Comparison of ENCODE assay signal across 8 mouse cellular contexts in the genomic region with DNA sequence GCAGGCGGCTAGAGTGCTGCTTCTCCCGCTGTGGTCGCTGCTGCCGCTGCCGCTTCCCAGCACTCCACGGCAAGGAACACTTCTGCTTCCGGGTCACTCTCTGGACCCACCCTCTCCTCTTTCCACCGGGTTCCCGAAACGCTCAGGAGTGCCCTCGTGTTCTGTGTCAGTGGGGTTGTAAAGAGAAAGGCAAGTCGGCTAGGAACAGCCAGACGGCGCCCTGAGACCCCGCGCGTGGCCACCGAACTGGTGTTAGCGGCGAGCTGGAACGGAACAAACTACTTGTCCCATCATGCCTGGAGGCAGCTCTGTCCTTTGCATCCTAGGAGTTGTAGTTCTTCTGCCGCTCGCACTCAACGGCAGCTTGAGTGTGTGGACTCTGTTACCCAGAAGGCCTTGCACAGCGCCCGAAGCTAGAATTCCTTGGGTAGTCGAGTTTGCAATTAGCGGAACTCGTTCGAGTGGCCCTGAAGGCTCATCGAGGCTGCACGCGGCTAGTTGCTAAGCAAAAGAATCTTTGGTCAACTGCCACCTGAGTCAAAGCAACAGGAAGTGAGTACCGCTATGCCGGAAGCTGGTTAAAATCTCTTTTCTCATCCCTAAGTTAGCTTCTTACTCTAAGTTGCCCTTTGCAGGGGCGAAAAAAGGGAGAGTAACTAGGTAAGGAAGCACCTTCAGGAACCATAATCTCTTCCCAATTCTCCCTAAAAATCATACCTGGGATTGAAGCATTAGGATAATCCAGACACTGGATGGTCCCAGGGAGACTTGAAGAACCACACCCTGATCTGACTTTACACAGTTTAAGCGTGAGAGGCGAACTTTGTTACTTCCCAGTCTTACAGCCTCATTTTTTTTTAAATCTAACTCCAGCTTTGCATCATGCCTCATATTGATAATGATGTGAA. TPM values are rescaled to one million over a fixed set of nuclear protein-coding genes. Genes with fewer than 3 reads are reported as not detected.
DNase-seq lines count a peak whose midpoint lies in the region; ATAC-seq and TF ChIP-seq lines count a peak whose summit lies in the region.

TSS of gene Gmpr2 (plus strand) at position 109 of the 908 bp plus-strand sequence.
TSS of gene Nedd8 (minus strand) at position 292 of the 908 bp plus-strand sequence.

- peak within 1 kb of the TSS; percentile 96 for H3K4me2 ChIP-seq in heart, embryonic 11.5 days
- peak within 1 kb of the TSS; percentile 74 for H3K4me2 ChIP-seq in kidney, embryonic 16.5 days (replicated peaks; ENCODE audit: low read depth, low read length)
- peak within 1 kb of the TSS; percentile 90 for H3K4me2 ChIP-seq in myocyte (ENCODE audit: low read depth)

- H3K4me3 ChIP-seq in C2C12 (ENCODE audit: insufficient read depth, poor library complexity, severe bottlenecking) (peak within 1 kb of the TSS; percentile 75), myocyte (peak within 1 kb of the TSS; percentile 82)
- H3K4me3 ChIP-seq in erythroblast, embryonic 14.5 days (replicated peaks): peak within 1 kb of the TSS; percentile 97
- peak within 1 kb of the TSS; percentile 89 for H3K4me3 ChIP-seq in heart, embryonic 11.5 days (ENCODE audit: low read depth, low read length)
- peak within 1 kb of the TSS; percentile 94 for H3K4me3 ChIP-seq in kidney, embryonic 16.5 days (ENCODE audit: low read length)
- peak within 1 kb of the TSS; percentile 78 for H3K4me3 ChIP-seq in liver, adult 2 months (ENCODE audit: insufficient read depth, low read depth, low read length)

- peak; percentile 99 for DNase-seq in brain, embryonic 14.5 days (ENCODE audit: low read depth)
- DNase-seq in liver, adult 2 months (ENCODE audit: extremely low read depth, low read depth, low spot score): peak; percentile 99
- DNase-seq in splenic B cell, adult 2 months (ENCODE audit: low read depth, low spot score): peak; percentile 97

- H3K4me1 ChIP-seq in erythroblast, embryonic 14.5 days (ENCODE audit: control insufficient read depth): peaks cover 47% of the 10 kb centered on the region
- H3K4me1 ChIP-seq in heart, embryonic 11.5 days (ENCODE audit: control insufficient read depth, insufficient read depth, low read length): peaks cover 10% of the 10 kb centered on the region; the same call in 1 of the 2 replicates
- H3K4me1 ChIP-seq in kidney, embryonic 16.5 days (ENCODE audit: insufficient read depth, low read length): peaks cover 15% of the 10 kb centered on the region
- peaks cover 5% of the 10 kb centered on the region for H3K4me1 ChIP-seq in liver, adult 2 months (ENCODE audit: control insufficient read depth, insufficient read depth, low read length)

- WGBS in heart, embryonic 11.5 days (ENCODE audit: insufficient replicate concordance): under 1% methylated on average over 38 of the region's 38 CpGs
- under 1% methylated on average over 38 of the region's 38 CpGs for WGBS in kidney, embryonic 16.5 days
- under 1% methylated on average over 38 of the region's 38 CpGs for WGBS in liver, adult 2 months

- peak within 1 kb of the TSS; percentile 77 for H3K27ac ChIP-seq in heart, embryonic 11.5 days (ENCODE audit: low read depth, low read length)
- peak within 1 kb of the TSS; percentile 87 for H3K27ac ChIP-seq in kidney, embryonic 16.5 days (ENCODE audit: low read length)
- H3K27ac ChIP-seq in liver, adult 2 months (replicated peaks; ENCODE audit: insufficient read depth, low read depth, low read length): peak within 1 kb of the TSS; percentile 94

- H3K36me3 ChIP-seq in C2C12 (ENCODE audit: control insufficient read depth, insufficient read depth): peaks cover 44% of the 10 kb centered on the region
- H3K36me3 ChIP-seq in erythroblast, embryonic 14.5 days (ENCODE audit: control insufficient read depth): peaks cover 50% of the 10 kb centered on the region
- H3K36me3 ChIP-seq in heart, embryonic 11.5 days (ENCODE audit: control insufficient read depth, insufficient read depth, low read length): peaks cover 13% of the 10 kb centered on the region
- H3K36me3 ChIP-seq in kidney, embryonic 16.5 days (ENCODE audit: insufficient read depth, low read length): peaks cover 26% of the 10 kb centered on the region
- peaks cover 15% of the 10 kb centered on the region; the same call in 1 of the 2 replicates for H3K36me3 ChIP-seq in liver, adult 2 months (ENCODE audit: control insufficient read depth, insufficient read depth, low read length)
- H3K36me3 ChIP-seq in myocyte (ENCODE audit: control insufficient read depth, insufficient read depth): peaks cover 12% of the 10 kb centered on the region
- H3K36me3 ChIP-seq in splenic B cell, adult 2 months (ENCODE audit: control insufficient read depth, insufficient read depth, low read length, poor library complexity, severe bottlenecking): no peaks in the 10 kb centered on the region; the same call in 1 of the 2 replicates

- H3K9ac ChIP-seq in heart, embryonic 11.5 days (ENCODE audit: low read depth, low read length): peak within 1 kb of the TSS; percentile 88
- peak within 1 kb of the TSS; percentile 88 for H3K9ac ChIP-seq in kidney, embryonic 16.5 days (replicated peaks; ENCODE audit: low read length)
- H3K9ac ChIP-seq in liver, adult 2 months (ENCODE audit: low read depth, low read length): peak within 1 kb of the TSS; percentile 89

- ATAC-seq in heart, embryonic 11.5 days (replicated peaks; ENCODE audit: insufficient number of reproducible peaks, low FRiP score, low TSS enrichment): peak; percentile 95
- peak; percentile 99 for ATAC-seq in kidney, embryonic 16.5 days (ENCODE audit: low FRiP score, low TSS enrichment)

- no peak for TF ChIP-seq CTCF in C2C12 (IDR thresholded peaks at IDR 0.05; ENCODE audit: control insufficient read depth, insufficient read depth, insufficient read length)
- no peak for TF ChIP-seq CTCF in brain, embryonic 14.5 days (IDR thresholded peaks at IDR 0.05; ENCODE audit: borderline replicate concordance, extremely low read depth, insufficient read depth, insufficient read length)
- TF ChIP-seq CTCF in liver, adult 2 months (IDR thresholded peaks at IDR 0.05; ENCODE audit: low read depth, low read length): no peak

- H3K9me3 ChIP-seq in erythroblast, embryonic 14.5 days (ENCODE audit: control insufficient read depth, low read length): no peaks in the 10 kb centered on the region
- H3K9me3 ChIP-seq in heart, embryonic 11.5 days (replicated peaks; ENCODE audit: control insufficient read depth, low read length): no peaks in the 10 kb centered on the region
- H3K9me3 ChIP-seq in kidney, embryonic 16.5 days (ENCODE audit: low read length): no peaks in the 10 kb centered on the region

- no peaks in the 10 kb centered on the region for H3K27me3 ChIP-seq in C2C12 (ENCODE audit: control insufficient read depth, insufficient read depth, insufficient read length)
- H3K27me3 ChIP-seq in erythroblast, embryonic 14.5 days (ENCODE audit: control insufficient read depth): no peaks in the 10 kb centered on the region
- no peaks in the 10 kb centered on the region for H3K27me3 ChIP-seq in heart, embryonic 11.5 days (ENCODE audit: control insufficient read depth, insufficient read depth, low read length)
- no peaks in the 10 kb centered on the region for H3K27me3 ChIP-seq in kidney, embryonic 16.5 days (ENCODE audit: insufficient read depth, low read length)
- H3K27me3 ChIP-seq in liver, adult 2 months (ENCODE audit: control insufficient read depth, insufficient read depth, low read length): no peaks in the 10 kb centered on the region
- H3K27me3 ChIP-seq in myocyte (ENCODE audit: control insufficient read depth, insufficient read depth, insufficient read length): no peaks in the 10 kb centered on the region
- no peaks in the 10 kb centered on the region for H3K27me3 ChIP-seq in splenic B cell, adult 2 months (ENCODE audit: control insufficient read depth, insufficient read depth, low read length, poor library complexity, severe bottlenecking)

- TF ChIP-seq POLR2A in brain, embryonic 14.5 days (IDR thresholded peaks at IDR 0.05; ENCODE audit: borderline replicate concordance, extremely low read depth, insufficient read depth, insufficient read length, poor library complexity, severe bottlenecking): peak; percentile 30; the same call in 1 of the 2 replicates
- peak; percentile 51; the same call in 1 of the 2 replicates for TF ChIP-seq POLR2A in liver, adult 2 months (IDR thresholded peaks at IDR 0.05; ENCODE audit: extremely low read depth, insufficient read depth, low read length)
- peak; percentile 72 for TF ChIP-seq POLR2A in myocyte (IDR thresholded peaks at IDR 0.05; ENCODE audit: insufficient read length, low read depth)

- peak within 1 kb of the TSS; percentile 92 for H3ac ChIP-seq in C2C12 (ENCODE audit: control insufficient read depth, insufficient read length, low read depth)
- H3ac ChIP-seq in myocyte (ENCODE audit: control insufficient read depth, insufficient read length): peak within 1 kb of the TSS; percentile 87

- peaks cover 70% of the 10 kb centered on the region for H3K79me2 ChIP-seq in C2C12 (ENCODE audit: control insufficient read depth, insufficient read depth)
- peaks cover 14% of the 10 kb centered on the region; the same call in 1 of the 2 replicates for H3K79me2 ChIP-seq in liver, adult 2 months (ENCODE audit: control insufficient read depth, insufficient read depth, low read length)
- peaks cover 54% of the 10 kb centered on the region for H3K79me2 ChIP-seq in myocyte (ENCODE audit: control insufficient read depth, insufficient read depth)

- peaks cover 50% of the 10 kb centered on the region for H3K79me3 ChIP-seq in C2C12 (ENCODE audit: low read depth)

TF ChIP-seq in C2C12, 6 proteins besides CTCF, POLR2A, EP300 and RAD21 (continues in another document):
- peak; percentile 89 for TF ChIP-seq MAX (IDR thresholded peaks at IDR 0.05)
- no peak for TF ChIP-seq CEBPB (IDR thresholded peaks at IDR 0.05; ENCODE audit: low read depth)

TF ChIP-seq in myocyte, 11 proteins besides CTCF, POLR2A, EP300 and RAD21 (continues in another document):
- TF ChIP-seq MAX (IDR thresholded peaks at IDR 0.05; ENCODE audit: low read depth): peak; percentile 9

RNA-seq across cellular contexts. Expression of gene Gmpr2, which starts in this region (rescaled TPM):
- 23.8 TPM for polyA plus RNA-seq in C2C12 (2012; fragmentation: generic; extraction: Trizol)
- polyA plus RNA-seq in brain, embryonic 14.5 days (2012; rRNA removed): 32.8 and 41.3 TPM in 2 replicates
- 1.9 and 2.5 TPM in 2 replicates for polyA plus RNA-seq in erythroblast, embryonic 14.5 days (2012)
- 41.3 and 43.3 TPM in 2 replicates for polyA plus RNA-seq in heart, embryonic 11.5 days (2014; fragmentation: Nextera tagmentation; extraction: Ambion mirVana)
- polyA plus RNA-seq in kidney, embryonic 16.5 days (2015; fragmentation: Nextera tagmentation; extraction: Ambion mirVana): 74.1 and 74.2 TPM in 2 replicates
- 13.1 and 14.9 TPM in 2 replicates for total RNA-seq in liver, adult 2 months (2014; rRNA removed)
- 9.9 and 11.6 TPM in 2 replicates for polyA plus RNA-seq in liver, adult 2 months (2012; rRNA removed)
- 11.9 TPM for polyA plus RNA-seq in myocyte (2012; fragmentation: generic; extraction: Trizol)

RNA-seq across cellular contexts. Expression of gene Nedd8, which starts in this region (rescaled TPM):
- polyA plus RNA-seq in C2C12 (2012; fragmentation: generic; extraction: Trizol): 478 TPM
- 351 and 412 TPM in 2 replicates for polyA plus RNA-seq in brain, embryonic 14.5 days (2012; rRNA removed)
- 6.8 and 9.0 TPM in 2 replicates for polyA plus RNA-seq in erythroblast, embryonic 14.5 days (2012)
- polyA plus RNA-seq in heart, embryonic 11.5 days (2014; fragmentation: Nextera tagmentation; extraction: Ambion mirVana): 512 and 535 TPM in 2 replicates
- 514 and 521 TPM in 2 replicates for polyA plus RNA-seq in kidney, embryonic 16.5 days (2015; fragmentation: Nextera tagmentation; extraction: Ambion mirVana)
- 94.7 and 99.4 TPM in 2 replicates for total RNA-seq in liver, adult 2 months (2014; rRNA removed)
- 209 and 225 TPM in 2 replicates for polyA plus RNA-seq in liver, adult 2 months (2012; rRNA removed)
- 361 TPM for polyA plus RNA-seq in myocyte (2012; fragmentation: generic; extraction: Trizol)

Comparison
In these comparisons a context has a peak if more than half of its experiments do, and no peak if none do; other contexts are left out.
1. Peak in every context shown above with its lines: DNase-seq, ATAC-seq, H3K4me3 ChIP-seq and H3K27ac ChIP-seq.
2. RNA of gene Nedd8 (polyA plus RNA-seq): 512 to 535 TPM in heart, embryonic 11.5 days, 514 to 521 TPM in kidney, embryonic 16.5 days, 478 TPM in C2C12 (single experiment), 361 TPM in myocyte (single experiment), 351 to 412 TPM in brain, embryonic 14.5 days and 209 to 225 TPM in liver, adult 2 months; 6.8 to 9.0 TPM in erythroblast, embryonic 14.5 days; every median in the first group is over 10 times any median in the second.